Mouse (Mus musculus): Measurements from ENCODE around the gene Gm4498. TPM values are rescaled to one million over a fixed set of nuclear protein-coding genes. Genes with fewer than 3 reads are reported as not detected.

Gene Gm4498
- polyA plus RNA-seq (2014; fragmentation: Illumina TruSeq; extraction: RNeasy Lipid Tissue Mini Kit (QIAGEN cat#74804)) = not detected

DNA sequence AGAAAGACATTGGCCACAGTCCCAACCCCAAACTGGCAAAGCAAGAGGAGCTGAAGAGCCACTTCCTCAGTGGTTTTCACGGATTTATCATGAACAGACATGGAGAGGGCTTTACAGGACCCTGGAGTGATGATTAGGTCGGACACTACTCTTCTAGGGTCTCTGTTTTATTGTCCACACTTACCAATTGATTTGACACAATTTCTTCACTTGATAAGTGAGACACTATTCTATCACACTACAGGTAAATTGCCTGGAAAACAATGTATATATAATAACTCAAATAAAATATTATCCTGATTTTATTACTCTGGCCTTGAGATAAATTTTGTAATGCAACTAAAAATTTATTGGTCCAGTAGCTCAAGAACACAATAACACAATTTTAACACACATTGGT lies at the start of gene Gm4498:
Gm4498 (minus strand) TSS at position 101 of the 400 bp plus-strand sequence.

GRCm38 (mm10) chr7:20262734-20263133 lies 29.1 kb upstream of the Gm4498 start, which contains the start of gene Gm5890:
Gm5890 (minus strand) TSS chr7:20262834.

GRCm38 (mm10) chr7:20205507-20205906 lies 28.1 kb downstream of the Gm4498 start, which contains the start of gene Gm6164:
Gm6164 (minus strand) TSS chr7:20205607.

DNA sequence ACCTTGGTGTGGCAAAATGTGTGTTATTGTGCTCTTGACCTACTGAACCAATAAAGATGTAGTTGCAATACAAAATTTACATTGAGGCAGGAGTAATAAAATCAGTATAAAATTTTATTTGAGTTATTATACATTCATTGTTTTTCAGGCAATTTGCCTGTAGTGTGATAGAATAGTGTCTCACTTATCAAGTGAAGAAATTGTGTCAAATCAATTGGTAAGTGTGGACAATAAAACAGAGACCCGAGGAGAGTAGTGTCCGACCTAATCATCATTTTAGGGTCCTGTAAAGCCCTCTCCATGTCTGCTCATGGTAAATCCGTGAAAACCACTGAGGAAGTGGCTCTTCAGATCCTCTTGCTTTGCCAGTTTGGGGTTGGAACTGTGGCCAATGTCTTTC lies 40.2 kb downstream of the Gm4498 start, which contains the start of gene Vmn1r95:
Vmn1r95 (plus strand) TSS at position 301 of the 400 bp plus-strand sequence.

Other genes with a start within 250 kb of the Gm4498 start
- 83.2 TPM for gene Nlrp9b, start 242.4 kb downstream of the Gm4498 start, polyA plus RNA-seq (2014; fragmentation: Illumina TruSeq; extraction: RNeasy Lipid Tissue Mini Kit (QIAGEN cat#74804))
- gene Vmn1r91, start 134.1 kb downstream of the Gm4498 start, polyA plus RNA-seq (2014; fragmentation: Illumina TruSeq; extraction: RNeasy Lipid Tissue Mini Kit (QIAGEN cat#74804)) = not detected
- gene Gm16442, start 111.2 kb downstream of the Gm4498 start, polyA plus RNA-seq (2014; fragmentation: Illumina TruSeq; extraction: RNeasy Lipid Tissue Mini Kit (QIAGEN cat#74804)) = not detected
- gene Vmn1r93, start 94.7 kb downstream of the Gm4498 start, polyA plus RNA-seq (2014; fragmentation: Illumina TruSeq; extraction: RNeasy Lipid Tissue Mini Kit (QIAGEN cat#74804)) = not detected
- not detected for gene Vmn1r94, start 65.5 kb downstream of the Gm4498 start, polyA plus RNA-seq (2014; fragmentation: Illumina TruSeq; extraction: RNeasy Lipid Tissue Mini Kit (QIAGEN cat#74804))
- not detected for gene Vmn1r95, start 40.1 kb downstream of the Gm4498 start, polyA plus RNA-seq (2014; fragmentation: Illumina TruSeq; extraction: RNeasy Lipid Tissue Mini Kit (QIAGEN cat#74804))
- not detected for gene Gm6164, start 28.2 kb downstream of the Gm4498 start, polyA plus RNA-seq (2014; fragmentation: Illumina TruSeq; extraction: RNeasy Lipid Tissue Mini Kit (QIAGEN cat#74804))
- not detected for gene Gm5890, start 29.0 kb upstream of the Gm4498 start, polyA plus RNA-seq (2014; fragmentation: Illumina TruSeq; extraction: RNeasy Lipid Tissue Mini Kit (QIAGEN cat#74804))
- not detected for gene Gm4133, start 100.2 kb upstream of the Gm4498 start, polyA plus RNA-seq (2014; fragmentation: Illumina TruSeq; extraction: RNeasy Lipid Tissue Mini Kit (QIAGEN cat#74804))
- not detected for gene Gm5728, start 141.6 kb upstream of the Gm4498 start, polyA plus RNA-seq (2014; fragmentation: Illumina TruSeq; extraction: RNeasy Lipid Tissue Mini Kit (QIAGEN cat#74804))
- gene Vmn1r100, start 184.1 kb upstream of the Gm4498 start, polyA plus RNA-seq (2014; fragmentation: Illumina TruSeq; extraction: RNeasy Lipid Tissue Mini Kit (QIAGEN cat#74804)) = not detected
- not detected for gene Vmn1r101, start 208.8 kb upstream of the Gm4498 start, polyA plus RNA-seq (2014; fragmentation: Illumina TruSeq; extraction: RNeasy Lipid Tissue Mini Kit (QIAGEN cat#74804))
- gene Gm10670, start 241.1 kb upstream of the Gm4498 start, polyA plus RNA-seq (2014; fragmentation: Illumina TruSeq; extraction: RNeasy Lipid Tissue Mini Kit (QIAGEN cat#74804)) = not detected

Measured in ovary, adult 10 weeks (tissue).